Mouse (Mus musculus) G1E (cell line): Measurements from ENCODE around the gene Coro1c.

Source experiments
- CTCF ChIP-seq: IDR thresholded peaks from 2 replicates; pipeline ENCODE4 v1.5.1; 2012; ENCODE audit warnings: low read depth, low read length, inconsistent platforms, mixed read lengths
- GATA1 ChIP-seq: IDR thresholded peaks from 2 replicates; pipeline ENCODE4 v1.6.1; 2012; ENCODE audit warnings: borderline replicate concordance, low read length, inconsistent platforms, mixed read lengths
- GATA2 ChIP-seq: IDR thresholded peaks from 2 replicates; pipeline ENCODE4 v1.6.1; 2012; ENCODE audit warnings: low read depth, low read length, inconsistent platforms, borderline replicate concordance
- POLR2AphosphoS5 ChIP-seq: IDR thresholded peaks from 2 replicates; pipeline ENCODE4 v1.6.1; 2012; ENCODE audit warnings: low read depth, low read length, inconsistent platforms; ENCODE audit not compliant: insufficient replicate concordance
- TAL1 ChIP-seq: conservative IDR thresholded peaks from 2 replicates; pipeline ENCODE4 v1.6.1; 2012; ENCODE audit warnings: low read depth, low read length, inconsistent platforms, mixed read lengths

GRCm38 (mm10) chr5:113875625-113876024 lies 32.9 kb downstream of the Coro1c start:
- TF ChIP-seq CTCF, result no peak
- TF ChIP-seq GATA1, result no peak
- no peak for TF ChIP-seq TAL1
- no peak for TF ChIP-seq GATA2
- TF ChIP-seq POLR2AphosphoS5, result no peak
